ENCODE assay signal across 16 mouse cellular contexts in genomic region chr14:40275331-40275730, GRCm38 (mm10).
DNase-seq lines count a peak whose midpoint lies in the region; TF ChIP-seq lines count a peak whose summit lies in the region.
"Had no signal": no experiment of that assay in that cellular context is flagged by ENCODE, and none has a peak within 500 bp of the region (broad histone marks: within the 10 kb centered on the region; RNA-seq: fewer than 3 reads in every experiment).

No protein-coding gene starts in this region.

- 38% methylated on average over 1 of the region's 1 CpGs for WGBS in heart, adult 2 months

- no peaks in the 10 kb centered on the region for H3K36me3 ChIP-seq in heart, adult 2 months (ENCODE audit: control insufficient read depth, insufficient read depth, low read length)
- H3K36me3 ChIP-seq: embryonic facial prominence, embryonic 10.5 days; limb, embryonic 12.5 days; neural tube, embryonic 12.5 days had no signal

- TF ChIP-seq POLR2A in heart, adult 2 months (IDR thresholded peaks at IDR 0.05; ENCODE audit: insufficient read depth, low read depth, low read length): no peak

- H3K4me1 ChIP-seq in heart, adult 2 months (ENCODE audit: control insufficient read depth, insufficient read depth, low read length): no peaks in the 10 kb centered on the region
- H3K4me1 ChIP-seq: embryonic facial prominence, embryonic 10.5 days; limb, embryonic 12.5 days; neural tube, embryonic 12.5 days had no signal

- TF ChIP-seq CTCF in heart, adult 2 months (IDR thresholded peaks at IDR 0.05): 0 out of 2 replicates have a peak, but pooled peaks have one; percentile 5

- no peak for DNase-seq in heart, adult 2 months
- DNase-seq in heart, adult 8-10 months (ENCODE audit: low spot score): no peak
- peak; percentile 31 to 59 for DNase-seq in left cerebral cortex, postnatal 25 days (ENCODE audit: low spot score in 2 of 2)
- DNase-seq in left cerebral cortex, adult 8-10 months (ENCODE audit: low spot score in 2 of 2): no peak
- peak; percentile 1 for DNase-seq in embryo, embryonic 10.5 days (ENCODE audit: low spot score)
- DNase-seq in retina, embryonic 14.5 days (ENCODE audit: low spot score): peak; percentile 47
- no peak for DNase-seq in cerebellum, adult 11-12 months
- DNase-seq: heart, adult 18-20 months; kidney, postnatal 10 days; lung, adult 2 months; right cerebral cortex, postnatal 14 days; thymus, postnatal 14 days had no signal

- H3K79me2 ChIP-seq in heart, adult 2 months (replicated peaks; ENCODE audit: control insufficient read depth, insufficient read depth, low read length): no peaks in the 10 kb centered on the region

- TF ChIP-seq EP300 in heart, adult 2 months (IDR thresholded peaks at IDR 0.05; ENCODE audit: insufficient read depth, low read depth, low read length): no peak

- intact Hi-C loops in heart, adult 2 months (cut with DNase I): no loop called here
- intact Hi-C loops in left cerebral cortex, postnatal 25 days (cut with DNase I): loop anchor here (5.0 kb wide), 1 partner anchor 743 kb away; no protein-coding TSS in a partner anchor

- no peak overlapping the region for H3K9ac ChIP-seq in heart, adult 2 months (ENCODE audit: low read depth, low read length)
- H3K9ac ChIP-seq: limb, embryonic 12.5 days; neural tube, embryonic 12.5 days had no signal

- H3K4me3 ChIP-seq in heart, adult 2 months: no peak overlapping the region
- H3K4me3 ChIP-seq: embryonic facial prominence, embryonic 10.5 days; limb, embryonic 12.5 days; neural tube, embryonic 12.5 days had no signal

- H3K27ac ChIP-seq in heart, adult 2 months: no peak overlapping the region
- H3K27ac ChIP-seq: embryonic facial prominence, embryonic 10.5 days; limb, embryonic 12.5 days; neural tube, embryonic 12.5 days had no signal

- no peaks in the 10 kb centered on the region for H3K27me3 ChIP-seq in heart, adult 2 months (ENCODE audit: control insufficient read depth, insufficient read depth, low read length)
- H3K27me3 ChIP-seq: limb, embryonic 12.5 days; neural tube, embryonic 12.5 days; Patski had no signal

Comparison
In these comparisons a context has a peak if more than half of its experiments do, and no peak if none do; other contexts are left out.
1. DNase-seq: peak in left cerebral cortex, postnatal 25 days (2 of 2), embryo, embryonic 10.5 days (single experiment) and retina, embryonic 14.5 days (single experiment); none in heart, adult 2 months (0 of 2), heart, adult 8-10 months (single experiment), left cerebral cortex, adult 8-10 months (0 of 2) and cerebellum, adult 11-12 months (single experiment).